Mouse (Mus musculus): ENCODE measurements around the gene Anks3.

DNA sequence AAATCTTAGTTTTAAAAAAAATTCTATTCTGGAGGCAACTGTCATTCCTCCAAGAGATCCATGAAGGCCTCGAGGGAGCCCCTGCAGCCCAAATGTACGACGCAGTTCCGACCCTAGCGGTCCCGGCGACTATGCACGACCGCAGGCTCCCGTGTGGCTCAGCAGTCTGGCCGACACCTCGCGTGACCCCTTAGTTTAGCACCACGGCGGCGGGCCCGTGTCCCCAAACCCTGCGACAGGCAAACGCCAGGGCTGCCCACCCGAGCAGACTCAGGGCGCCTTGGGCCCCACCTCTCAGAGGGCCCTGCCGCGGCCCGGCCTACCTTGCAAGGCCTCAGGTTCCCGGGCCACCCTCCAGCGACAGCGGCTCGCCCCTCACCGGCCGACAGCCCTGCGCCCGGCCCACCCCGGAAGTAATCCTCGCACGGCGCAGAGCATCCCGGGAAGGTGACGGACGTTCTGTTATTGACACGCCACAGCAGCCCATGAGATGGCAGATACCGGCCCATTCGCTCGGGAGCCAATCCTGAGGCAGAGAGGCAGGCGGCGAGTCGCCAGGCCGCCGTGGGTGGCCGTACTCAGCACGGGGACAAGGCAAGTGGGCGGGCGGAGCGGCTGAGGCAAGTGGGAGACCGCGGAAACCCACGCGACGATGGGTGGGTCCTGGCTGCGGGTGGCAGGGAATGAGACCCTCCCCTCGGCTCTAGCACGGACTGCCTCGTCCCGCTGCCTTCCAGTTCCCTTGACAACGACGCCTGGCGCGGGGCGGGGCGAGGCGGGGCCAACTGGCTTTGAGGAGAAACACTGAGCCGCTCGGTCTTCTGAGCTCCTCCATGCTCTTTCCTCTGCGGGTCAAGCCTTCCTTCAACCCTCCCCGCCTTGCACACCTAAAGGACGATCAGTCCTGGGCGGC is at the start of gene Anks3:
- TF ChIP-seq CTCF (IDR thresholded peaks at IDR 0.05; ENCODE audit: low read depth) (no peak), EP300 (IDR thresholded peaks at IDR 0.05; ENCODE audit: low read depth) (no peak)
